Mouse (Mus musculus) heart, postnatal 14 days (tissue): ENCODE data around the gene Atp8a2. TPM values are rescaled to one million over a fixed set of nuclear protein-coding genes. Genes with fewer than 3 reads are reported as not detected.
"Not testable (repeated sequence)": the region's sequence is repeated elsewhere in the genome, so short reads cannot be mapped to it uniquely, and the experiment has no call there.

Experiments used
- DNase-seq, 2 experiments: peaks; one replicate each; pipeline ENCODE4 v3.0.0; 2021 to 2022
- intact Hi-C: fragments of 180-260 bp; cut with DNase I; formaldehyde crosslinking; loops from one replicate; pipeline ENCODE4 v1.15.1; 2025
- total RNA-seq, 2 experiments: library from RNA; stranded (reverse); gene quantifications; 2 replicates each; pipeline ENCODE4 v1.2.3; 2021

Atp8a2 gene
- total RNA-seq, 2 experiments from 2014 or later: 4.2 to 5.6 TPM

- no peak for DNase-seq
- intact Hi-C loops: no loop called here
Measured at GRCm38 (mm10) chr14:59730043-59730390, 467.0 kb downstream of the Atp8a2 start.

- DNase-seq: no peak
- intact Hi-C loops: no loop called here
Measured at GRCm38 (mm10) chr14:59729298-59730042, 467.5 kb downstream of the Atp8a2 start.

- no peak for DNase-seq
- intact Hi-C loops: no loop called here
Measured at GRCm38 (mm10) chr14:59727016-59727415, 470.0 kb downstream of the Atp8a2 start.

GRCm38 (mm10) chr14:59723163-59723562 is 473.8 kb downstream of the Atp8a2 start:
- no peak for DNase-seq
- intact Hi-C loops: no loop called here

- intact Hi-C loops: no loop called here
- DNase-seq: peak in 1 of 2 experiments; percentile 18
Measured at GRCm38 (mm10) chr14:59721957-59722356, 475.0 kb downstream of the Atp8a2 start.

- intact Hi-C loops: no loop called here
- no peak for DNase-seq
Measured at GRCm38 (mm10) chr14:59721356-59721755, 475.6 kb downstream of the Atp8a2 start.

GRCm38 (mm10) chr14:59720386-59720785 is 476.6 kb downstream of the Atp8a2 start:
- DNase-seq: no peak
- intact Hi-C loops: no loop called here

- intact Hi-C loops: not testable (repeated sequence)
Measured at GRCm38 (mm10) chr14:59716443-59717085, 480.4 kb downstream of the Atp8a2 start.

GRCm38 (mm10) chr14:59715695-59716442 is 481.1 kb downstream of the Atp8a2 start:
- intact Hi-C loops: no loop called here
- DNase-seq: no peak

More at GRCm38 (mm10) chr14:59716443-59717085, 480.4 kb downstream of the Atp8a2 start:
- not testable (repeated sequence) for DNase-seq

GRCm38 (mm10) chr14:59709505-59710335 is 487.3 kb downstream of the Atp8a2 start:
- intact Hi-C loops: no loop called here

GRCm38 (mm10) chr14:59708009-59708408 is 489.0 kb downstream of the Atp8a2 start:
- intact Hi-C loops: no loop called here
- peak; percentile 37 to 54 for DNase-seq

More at GRCm38 (mm10) chr14:59709505-59710335, 487.3 kb downstream of the Atp8a2 start:
- no peak for DNase-seq

- intact Hi-C loops: no loop called here
- DNase-seq: no peak
Measured at GRCm38 (mm10) chr14:59705326-59706058, 491.5 kb downstream of the Atp8a2 start.

- peak; percentile 56 to 59 for DNase-seq
- intact Hi-C loops: no loop called here
Measured at GRCm38 (mm10) chr14:59701492-59701891, 495.5 kb downstream of the Atp8a2 start.

- intact Hi-C loops: no loop called here
- no peak for DNase-seq
Measured at GRCm38 (mm10) chr14:59695160-59695559, 501.8 kb downstream of the Atp8a2 start.

GRCm38 (mm10) chr14:59692164-59692563 is 504.8 kb downstream of the Atp8a2 start:
- intact Hi-C loops: no loop called here
- no peak for DNase-seq

- intact Hi-C loops: no loop called here
- DNase-seq: no peak
Measured at GRCm38 (mm10) chr14:59691402-59691801, 505.6 kb downstream of the Atp8a2 start.

- intact Hi-C loops: no loop called here
- DNase-seq: no peak
Measured at GRCm38 (mm10) chr14:59690954-59691353, 506.0 kb downstream of the Atp8a2 start.

GRCm38 (mm10) chr14:59689596-59689995 is 507.4 kb downstream of the Atp8a2 start:
- DNase-seq: no peak
- intact Hi-C loops: no loop called here

GRCm38 (mm10) chr14:59686229-59686628 is 510.8 kb downstream of the Atp8a2 start:
- no peak for DNase-seq
- intact Hi-C loops: no loop called here

GRCm38 (mm10) chr14:59685343-59685742 is 511.6 kb downstream of the Atp8a2 start:
- DNase-seq: no peak
- intact Hi-C loops: no loop called here
